Mouse (Mus musculus): ENCODE results near the gene Sqstm1. TPM values are rescaled to one million over a fixed set of nuclear protein-coding genes. Genes with fewer than 3 reads are reported as not detected.
A peak's percentile ranks its signal among the peaks of the same experiment; 100 is the strongest.

The Sqstm1 gene
- total RNA-seq, 2 experiments from 2014 or later = 376 to 655 TPM

GRCm38 (mm10) chr11:50151374-50151773 lies 59.3 kb downstream of the Sqstm1 start:
- intact Hi-C loops (cut with DNase I) = no loop called here
- no peak for TF ChIP-seq CTCF (IDR thresholded peaks at IDR 0.05)
- no peak for DNase-seq
- Histone ChIP-seq H3K27ac (no peak overlapping the region), H3K4me3 (no peak overlapping the region)

DNA sequence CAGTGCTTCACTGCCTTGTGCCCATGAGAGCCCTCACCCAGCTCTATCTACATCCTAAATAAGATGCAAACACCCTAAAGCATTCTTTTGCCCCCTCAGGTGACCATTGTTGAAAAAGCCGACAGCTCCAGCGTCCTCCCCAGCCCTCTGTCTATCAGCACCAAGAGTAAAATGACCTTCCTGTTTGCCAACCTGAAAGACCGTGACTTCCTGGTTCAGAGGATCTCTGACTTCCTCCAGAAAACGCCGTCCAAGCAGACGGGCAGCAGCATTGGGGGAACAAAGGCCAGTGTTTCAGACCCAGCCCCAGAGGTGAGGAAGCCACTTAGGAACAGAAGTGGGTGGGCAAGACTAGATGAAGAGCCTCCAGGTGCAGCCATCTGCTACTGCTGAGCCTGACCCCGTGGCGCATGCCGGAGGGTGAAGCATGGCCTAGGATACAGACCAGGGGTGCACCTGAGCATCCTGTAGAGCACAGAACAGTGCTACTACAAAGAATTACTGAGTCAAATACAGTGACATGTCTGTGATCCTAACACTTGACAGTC lies 61.0 kb downstream of the Sqstm1 start:
- DNase-seq = no peak
- Histone ChIP-seq H3K4me3 (no peak overlapping the region), H3K27ac (peak overlapping the region; percentile 1; the same call in 1 of the 2 replicates)
- TF ChIP-seq CTCF (IDR thresholded peaks at IDR 0.05) = no peak
- intact Hi-C loops (cut with DNase I) = no loop called here

Small RNA genes within 50 kb of the gene (microRNA-seq; reads per million reads assigned to microRNA genes)
- gene Mir6919 = not detected

Other genes starting within 250 kb of the Sqstm1 start
- 10 to 100 TPM; 41.3 to 51.8 TPM for gene Rnf130, start 185.5 kb downstream of the Sqstm1 start, total RNA-seq (2021)
- gene Tbc1d9b, start 79.4 kb downstream of the Sqstm1 start, total RNA-seq (2021) = 10 to 100 TPM; 25.3 to 28.6 TPM
- 1 to 10 TPM; 2.4 to 3.1 TPM for gene Mrnip, start 36.4 kb downstream of the Sqstm1 start, total RNA-seq (2021)
- gene Mgat4b, start 63 bp upstream of the Sqstm1 start, total RNA-seq (2021) = 10 to 100 TPM; 33.9 to 40.7 TPM
- 1 to 10 TPM; 2.1 to 3.2 TPM for gene Ltc4s, start 27.8 kb upstream of the Sqstm1 start, total RNA-seq (2021)
- gene Maml1, start 81.5 kb upstream of the Sqstm1 start, total RNA-seq (2021) = 1 to 10 TPM; 6.6 to 7.1 TPM
- 100 to 1,000 TPM in 1 of 2 experiments, 10 to 100 TPM in 1; 94.2 to 123 TPM for gene Canx, start 114.8 kb upstream of the Sqstm1 start, total RNA-seq (2021)
- not detected for gene Cby3, start 143.6 kb upstream of the Sqstm1 start, total RNA-seq (2021)
- gene Hnrnph1, start 166.2 kb upstream of the Sqstm1 start, total RNA-seq (2021) = 100 to 1,000 TPM; 109 to 114 TPM
- 10 to 100 TPM; 24.3 to 27.0 TPM for gene Rufy1, start 220.3 kb upstream of the Sqstm1 start, total RNA-seq (2021)

Measured in gastrocnemius, adult 2 months (tissue).